Mouse (Mus musculus) lung, adult 2 months (tissue): Measurements from ENCODE around the gene Toporsl. TPM values are rescaled to one million over a fixed set of nuclear protein-coding genes. Genes with fewer than 3 reads are reported as not detected.

Experiments
- DNase-seq: peaks from one replicate; pipeline ENCODE4 v3.0.0; 2022
- H3K4me1 ChIP-seq: fragments of 200-500 bp; 2 replicates; pipeline ENCODE4 v1.6.1; 2011; ENCODE audit warnings: low read length; ENCODE audit not compliant: control insufficient read depth, insufficient read depth
- H3K4me3 ChIP-seq: fragments of 200-500 bp; replicated peaks from 2 replicates; pipeline ENCODE3; 2011; ENCODE audit warnings: low read depth, mild to moderate bottlenecking, control low read depth, low read length; ENCODE audit errors: extremely low read depth
- CTCF ChIP-seq: fragments of 200-500 bp; IDR thresholded peaks from 2 replicates; pipeline ENCODE4 v1.5.1; 2011; ENCODE audit warnings: mild to moderate bottlenecking, low read length, control low read depth; ENCODE audit not compliant: insufficient read depth
- POLR2A ChIP-seq: fragments of 200-500 bp; IDR thresholded peaks from 2 replicates; pipeline ENCODE4 v1.6.1; 2011; ENCODE audit warnings: low read depth, mild to moderate bottlenecking, control low read depth, low read length, borderline replicate concordance; ENCODE audit errors: extremely low read depth
- WGBS: fragments of 180-500 bp; shearing (Covaris S2); methylation state at CpG from one replicate; pipeline ENCODE4 v1.1.7; 2018; 5-methylcytosine and 5-hydroxymethylcytosine counted together
- polyA plus RNA-seq: library from polyadenylated mRNA; depleted of rRNA; stranded (reverse); fragments of >200 nt; gene quantifications from 2 replicates; pipeline ENCODE4 v1.2.3, GENCODE M21; 2012; rRNA removed

The Toporsl gene
- not detected in 2 replicates for polyA plus RNA-seq

DNA sequence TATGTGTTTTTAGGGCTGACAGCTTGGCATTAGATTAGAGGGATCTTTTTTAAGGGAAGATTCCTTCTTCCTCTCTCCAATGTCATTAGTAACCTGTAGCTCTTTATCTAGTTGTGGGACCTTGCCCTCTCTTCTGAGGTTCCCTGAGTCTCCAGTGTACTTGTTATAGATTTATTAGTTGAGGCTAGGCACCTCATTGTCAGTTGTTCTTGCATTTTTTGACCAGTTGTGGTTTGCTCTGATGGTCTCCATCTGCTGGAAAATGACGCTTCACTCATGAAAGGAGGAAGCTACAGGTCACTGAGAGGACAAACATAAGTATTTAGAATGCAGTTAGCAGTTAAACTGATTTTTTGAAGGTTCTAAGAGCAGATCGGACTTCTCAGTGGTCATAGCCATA lies at the start of gene Toporsl:
TSS of gene Toporsl (plus strand) at position 348 of the 400 bp plus-strand sequence.
- Histone ChIP-seq H3K4me3 (no peak within 1 kb of the TSS), H3K4me1 (no peaks in the 10 kb centered on the region)
- TF ChIP-seq CTCF (no peak), POLR2A (no peak)
- WGBS: 50% methylated on average over 2 of the region's 2 CpGs
- DNase-seq: no peak

GRCm38 (mm10) chr4:52557672-52558071 lies 38.4 kb upstream of the Toporsl start:
- no peak overlapping the region for H3K4me3 ChIP-seq
- no peak for DNase-seq
- no peak for TF ChIP-seq POLR2A
- no peaks in the 10 kb centered on the region for H3K4me1 ChIP-seq
- 79% methylated on average over 1 of the region's 1 CpGs for WGBS

GRCm38 (mm10) chr4:52558080-52558479 lies 38.0 kb upstream of the Toporsl start:
- H3K4me3 ChIP-seq: no peak overlapping the region
- no peaks in the 10 kb centered on the region for H3K4me1 ChIP-seq
- 58% methylated on average over 1 of the region's 1 CpGs for WGBS
- TF ChIP-seq POLR2A (no peak), CTCF (no peak)
- no peak for DNase-seq

GRCm38 (mm10) chr4:52563859-52564258 lies 32.2 kb upstream of the Toporsl start:
- TF ChIP-seq CTCF: no peak
- no peak for TF ChIP-seq POLR2A
- 81% methylated on average over 1 of the region's 1 CpGs for WGBS
- H3K4me3 ChIP-seq: no peak overlapping the region

GRCm38 (mm10) chr4:52586194-52586734 lies 9.8 kb upstream of the Toporsl start:
- Histone ChIP-seq H3K4me1 (no peaks in the 10 kb centered on the region), H3K4me3 (no peak overlapping the region)
- TF ChIP-seq CTCF: no peak
- TF ChIP-seq POLR2A: no peak
- WGBS: 69% methylated on average over 6 of the region's 6 CpGs
- no peak for DNase-seq

More at GRCm38 (mm10) chr4:52563859-52564258, 32.2 kb upstream of the Toporsl start:
- no peaks in the 10 kb centered on the region for H3K4me1 ChIP-seq
- DNase-seq: no peak

- no peak for DNase-seq
- 70% methylated on average over 4 of the region's 4 CpGs for WGBS
- Histone ChIP-seq H3K4me3 (no peak overlapping the region), H3K4me1 (no peaks in the 10 kb centered on the region)
- TF ChIP-seq POLR2A (no peak), CTCF (no peak)
Measured at GRCm38 (mm10) chr4:52593821-52594356, 2.2 kb upstream of the Toporsl start.

DNA sequence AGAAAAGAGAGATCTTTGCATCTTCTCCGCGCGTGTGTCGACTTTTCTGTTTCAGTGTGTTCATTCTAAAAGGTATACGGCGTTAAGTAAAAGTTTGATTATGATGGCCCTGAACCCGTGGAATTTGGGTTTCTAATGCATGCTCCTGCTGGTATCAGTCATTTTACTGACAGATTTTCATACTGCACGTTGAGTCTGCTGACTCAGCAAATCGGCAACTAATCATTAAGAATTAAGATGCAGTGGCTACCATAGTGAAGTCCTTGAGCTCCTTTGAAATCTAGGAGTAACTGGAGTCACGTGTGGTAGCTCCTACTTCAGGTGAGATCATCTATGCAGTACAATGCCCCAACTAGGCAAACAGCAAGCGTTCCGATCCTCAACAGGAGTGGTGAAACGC lies 1.4 kb upstream of the Toporsl start:
- WGBS: 87% methylated on average over 13 of the region's 13 CpGs
- no peak for TF ChIP-seq CTCF
- no peak for TF ChIP-seq POLR2A
- Histone ChIP-seq H3K4me3 (no peak overlapping the region), H3K4me1 (no peaks in the 10 kb centered on the region)
- no peak for DNase-seq

GRCm38 (mm10) chr4:52598180-52598881 lies 2.3 kb downstream of the Toporsl start:
- H3K4me1 ChIP-seq: no peaks in the 10 kb centered on the region
- TF ChIP-seq POLR2A (no peak), CTCF (no peak)
- no peak overlapping the region for H3K4me3 ChIP-seq
- WGBS: 74% methylated on average over 7 of the region's 7 CpGs
- no peak for DNase-seq

- WGBS: 31% methylated on average over 3 of the region's 3 CpGs
- H3K4me3 ChIP-seq: no peak overlapping the region
- TF ChIP-seq POLR2A (no peak), CTCF (no peak)
Measured at GRCm38 (mm10) chr4:52606923-52607322, 10.8 kb downstream of the Toporsl start.

DNA sequence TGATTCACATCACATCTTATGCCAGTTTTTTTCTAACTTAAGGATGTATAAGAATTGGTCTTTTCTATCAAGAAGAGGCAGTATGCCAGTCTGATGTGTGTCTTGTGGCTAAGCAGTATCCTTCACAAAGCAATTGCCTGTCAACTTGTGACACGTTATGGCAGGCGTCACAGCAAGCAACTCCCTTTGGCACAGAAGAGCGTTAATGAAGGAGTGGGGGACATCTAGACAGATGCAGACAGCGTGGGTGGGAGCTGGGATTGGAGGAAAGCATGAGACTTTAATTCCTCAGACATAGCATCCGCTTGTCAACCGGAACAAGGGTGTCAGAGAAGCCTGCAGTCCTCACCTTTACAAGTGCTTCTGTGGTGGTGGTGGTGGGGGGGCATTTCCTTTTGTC lies 38.9 kb downstream of the Toporsl start:
- DNase-seq: no peak
- Histone ChIP-seq H3K4me3 (no peak overlapping the region), H3K4me1 (no peaks in the 10 kb centered on the region)
- TF ChIP-seq CTCF (no peak), POLR2A (no peak)
- 70% methylated on average over 6 of the region's 6 CpGs for WGBS

More at GRCm38 (mm10) chr4:52606923-52607322, 10.8 kb downstream of the Toporsl start:
- no peak for DNase-seq
- no peaks in the 10 kb centered on the region for H3K4me1 ChIP-seq
